Mouse (Mus musculus) thymus, adult 2 months (tissue): ENCODE data around the gene Acat1.

ENCODE experiments used
- CTCF ChIP-seq: fragments of 200-500 bp; IDR thresholded peaks from 2 replicates; pipeline ENCODE4 v1.5.1; 2012; ENCODE audit warnings: mild to moderate bottlenecking, control low read depth, low read length, moderate library complexity, borderline replicate concordance; ENCODE audit not compliant: control insufficient read depth, poor library complexity, insufficient read depth; ENCODE audit errors: extremely low read depth
- POLR2A ChIP-seq: fragments of 200-500 bp; IDR thresholded peaks from 2 replicates; pipeline ENCODE4 v1.6.1; 2012; ENCODE audit warnings: mild to moderate bottlenecking, low read length, control low read depth, moderate library complexity; ENCODE audit not compliant: control insufficient read depth, poor library complexity, insufficient read depth; ENCODE audit errors: extremely low read depth

GRCm38 (mm10) chr9:53615246-53615645, 5.1 kb upstream of the Acat1 start:
- TF ChIP-seq CTCF (no peak), POLR2A (no peak)
